Mouse (Mus musculus): ENCODE measurements around the gene Ninl.

Gene Ninl

DNA sequence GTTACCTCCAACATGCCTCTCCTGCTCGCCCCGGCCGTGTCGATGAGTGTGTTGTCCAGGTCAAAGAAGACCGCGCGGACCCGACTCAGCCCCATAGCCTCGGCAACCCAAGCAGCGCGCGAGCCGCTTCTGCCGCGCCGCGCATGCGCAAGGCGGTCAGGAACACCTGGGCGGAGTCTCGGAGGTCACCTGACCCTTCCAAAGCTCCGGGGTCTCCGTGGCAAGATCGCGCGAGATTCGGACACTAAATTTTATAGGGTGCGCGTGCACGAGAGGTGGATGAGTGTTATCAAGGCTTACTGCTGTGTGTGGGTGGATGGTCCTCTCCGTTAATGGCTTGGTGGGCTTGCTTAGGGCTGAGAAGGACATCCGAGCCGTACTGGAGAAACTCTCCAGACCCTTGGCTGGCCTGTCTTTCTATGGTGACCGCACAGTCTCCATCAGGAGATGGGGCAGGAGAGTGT, at the start of gene Ninl, which contains the start of gene Nanp:
Gene Ninl, minus strand, starts transcription at position 151 of the 464 bp plus-strand sequence.
Gene Nanp, minus strand, starts transcription at position 167 of the 464 bp plus-strand sequence.
- peak; percentile 91 to 92 for DNase-seq (ENCODE audit: low spot score in 2 of 2)

DNA sequence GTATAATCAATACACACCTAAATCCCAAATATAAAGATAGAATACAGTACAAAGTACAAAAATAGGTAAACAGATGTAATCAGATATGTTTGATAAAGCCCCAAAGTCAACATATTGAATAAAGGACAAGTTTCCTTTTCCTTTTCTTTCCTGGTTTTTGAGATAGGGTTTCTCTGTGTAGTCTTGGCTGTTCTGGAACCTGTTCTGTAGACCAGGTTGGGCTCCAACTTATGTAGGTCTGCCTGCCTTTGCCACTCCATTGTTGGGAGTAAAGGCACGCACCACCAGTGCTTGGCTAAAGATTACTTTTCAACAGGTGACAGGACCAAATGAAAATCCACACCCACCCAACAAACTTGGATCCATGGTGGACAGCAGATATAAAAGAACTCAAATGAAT, 17.5 kb upstream of the Ninl start:
- DNase-seq (ENCODE audit: low spot score in 2 of 2): no peak

DNA sequence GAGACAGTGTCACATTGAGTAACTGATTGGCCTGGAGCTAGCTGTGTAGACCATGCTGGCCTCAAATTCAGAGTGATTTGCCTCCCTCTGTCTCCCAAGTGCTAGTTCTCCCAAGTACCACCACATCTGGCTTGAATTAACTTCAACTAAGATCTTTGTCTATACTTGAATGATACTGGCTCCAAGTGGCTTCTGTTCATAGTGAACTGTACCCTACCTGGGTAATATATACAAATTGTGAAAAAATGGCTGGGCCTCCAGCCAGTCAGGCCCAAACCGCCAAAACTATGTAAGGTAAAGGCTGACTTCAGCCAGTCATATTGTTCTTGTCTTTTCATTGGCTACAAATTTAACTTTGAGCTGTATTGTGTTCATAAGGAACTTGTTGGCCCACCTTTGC, 1.2 kb upstream of the Ninl start:
- no peak for DNase-seq (ENCODE audit: low spot score in 2 of 2)

DNA sequence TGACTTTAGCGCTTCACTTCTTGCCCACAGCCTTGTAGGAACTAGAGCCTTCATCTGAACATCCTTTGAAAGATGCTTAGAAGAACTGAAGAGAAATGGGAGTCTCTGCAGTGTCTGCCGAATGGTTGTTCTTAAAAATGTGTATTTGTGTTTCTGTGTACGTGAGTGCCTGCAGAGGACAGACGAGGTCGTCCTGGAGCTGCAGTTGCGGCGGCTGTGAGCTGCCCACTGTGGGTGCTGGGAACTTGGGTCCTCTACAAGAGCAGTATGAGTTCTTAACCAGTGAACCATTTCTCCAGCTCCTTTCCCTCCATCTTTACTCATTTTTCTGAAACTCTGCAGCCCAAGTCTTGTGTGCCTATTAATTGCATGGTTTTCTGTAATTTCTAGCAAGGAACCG, 544 bp upstream of the Ninl start:
- no peak for DNase-seq (ENCODE audit: low spot score in 2 of 2)

DNA sequence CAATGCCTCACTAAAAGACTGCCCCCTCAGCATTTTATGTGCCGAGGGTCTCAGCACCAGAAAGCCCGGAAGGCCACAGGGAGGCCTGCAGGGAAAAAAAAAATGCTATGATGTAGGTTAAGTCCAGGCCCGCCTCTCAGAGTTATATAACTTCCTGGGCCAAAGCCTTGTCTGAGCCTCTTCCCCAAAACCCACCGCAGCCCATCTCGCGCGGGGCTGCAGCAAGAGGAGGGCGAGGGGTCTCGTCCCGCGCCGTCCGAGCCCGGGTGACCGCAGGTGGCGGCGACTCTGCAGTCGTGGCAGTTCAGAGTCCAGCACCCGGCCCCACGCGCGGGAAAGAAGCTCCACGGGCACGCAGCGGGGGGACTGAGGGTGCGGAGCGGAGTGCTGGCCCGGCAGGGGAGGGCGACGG, 365 bp downstream of the Ninl start:
- DNase-seq (ENCODE audit: low spot score in 2 of 2): no peak

DNA sequence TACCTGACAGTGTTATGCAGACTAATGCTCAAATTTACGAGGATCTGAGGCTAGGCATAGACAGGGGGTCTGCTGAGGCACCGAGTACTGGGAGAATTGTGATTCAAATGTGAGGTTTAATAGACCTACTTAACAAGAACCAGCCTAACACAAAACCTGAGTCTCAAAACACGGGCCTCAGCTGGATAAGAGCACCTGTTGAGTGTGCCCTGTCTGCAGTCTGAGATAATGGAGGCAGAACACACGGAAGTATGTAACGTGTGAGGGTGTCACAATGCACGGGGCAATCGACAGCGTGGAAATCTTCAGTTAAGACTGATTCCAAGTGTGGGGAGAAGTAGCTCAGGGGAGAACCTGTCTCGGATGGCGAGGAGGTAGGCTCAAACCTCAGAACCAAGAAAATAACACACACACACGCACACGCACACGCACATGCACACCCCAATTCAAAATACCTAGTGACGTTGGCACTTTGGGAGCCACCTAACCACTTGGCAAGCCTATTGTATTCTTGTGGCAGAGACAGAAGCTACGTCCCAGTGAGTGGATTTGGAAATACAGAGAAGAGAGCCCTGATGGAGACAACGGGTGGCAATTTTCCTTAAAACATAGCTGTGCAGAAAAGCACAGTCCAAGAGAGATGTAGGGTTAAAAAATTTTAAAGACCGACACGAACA, 1.2 kb downstream of the Ninl start:
- DNase-seq (ENCODE audit: low spot score in 2 of 2): peak in 1 of 2 experiments; percentile 9

DNA sequence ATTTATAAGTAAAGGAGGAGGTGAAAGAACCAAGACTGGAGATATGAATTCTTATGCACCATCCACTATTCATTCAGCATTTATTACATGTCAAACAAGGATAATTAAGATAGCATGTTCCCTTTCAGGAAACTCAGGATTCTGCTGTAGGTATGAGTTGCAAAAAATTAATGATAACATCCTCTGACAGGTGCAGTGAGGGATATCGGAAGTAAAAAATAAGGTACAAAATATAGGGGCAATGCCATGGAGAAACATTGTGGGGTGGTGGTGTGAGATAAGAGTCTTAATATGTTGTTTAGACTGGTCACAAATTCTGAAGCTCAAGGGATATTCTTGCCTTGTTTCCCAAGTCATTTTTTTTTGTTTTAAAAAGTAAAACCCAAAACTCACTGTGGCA, 1.9 kb downstream of the Ninl start:
- no peak for DNase-seq (ENCODE audit: low spot score in 2 of 2)

DNA sequence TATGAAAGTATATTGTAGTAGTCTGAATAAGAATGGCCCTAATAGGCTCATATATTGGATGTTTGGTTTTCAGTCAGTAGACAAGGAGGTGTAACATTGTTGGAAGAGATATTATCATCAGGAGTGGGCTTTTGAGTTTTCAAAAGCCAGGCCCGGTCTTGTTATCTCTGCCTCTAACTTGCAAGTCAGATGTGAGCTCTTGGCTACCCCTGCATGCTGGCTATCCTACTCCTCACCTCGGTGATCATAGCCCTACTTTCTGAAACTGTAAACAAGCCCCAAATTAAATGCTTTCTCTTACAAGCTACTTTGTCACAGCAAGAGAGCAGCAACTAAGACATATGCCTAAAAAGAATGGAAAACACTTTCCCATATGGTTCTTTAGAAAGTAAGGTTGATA, 2.5 kb downstream of the Ninl start:
- no peak for DNase-seq (ENCODE audit: low spot score in 2 of 2)

DNA sequence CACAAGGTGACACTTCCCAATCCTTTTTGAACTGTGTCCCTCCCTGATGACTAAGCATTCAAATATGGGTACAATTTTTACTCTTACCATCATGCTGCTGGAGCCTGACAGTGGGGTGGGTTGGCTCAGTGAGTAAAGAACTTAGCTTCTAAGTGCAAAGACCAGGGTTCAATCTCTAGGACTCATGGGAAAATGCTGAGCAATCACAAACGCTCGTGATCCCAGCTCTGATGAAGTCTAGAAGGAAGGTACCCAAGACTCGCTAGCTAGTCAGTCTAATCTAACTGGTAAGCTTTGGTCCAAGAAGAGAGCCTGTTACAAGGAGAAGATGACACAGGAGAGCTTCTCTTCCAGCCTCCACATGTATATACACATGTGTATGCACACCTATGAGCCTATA, 4.7 kb downstream of the Ninl start:
- DNase-seq (ENCODE audit: low spot score in 2 of 2): no peak

DNA sequence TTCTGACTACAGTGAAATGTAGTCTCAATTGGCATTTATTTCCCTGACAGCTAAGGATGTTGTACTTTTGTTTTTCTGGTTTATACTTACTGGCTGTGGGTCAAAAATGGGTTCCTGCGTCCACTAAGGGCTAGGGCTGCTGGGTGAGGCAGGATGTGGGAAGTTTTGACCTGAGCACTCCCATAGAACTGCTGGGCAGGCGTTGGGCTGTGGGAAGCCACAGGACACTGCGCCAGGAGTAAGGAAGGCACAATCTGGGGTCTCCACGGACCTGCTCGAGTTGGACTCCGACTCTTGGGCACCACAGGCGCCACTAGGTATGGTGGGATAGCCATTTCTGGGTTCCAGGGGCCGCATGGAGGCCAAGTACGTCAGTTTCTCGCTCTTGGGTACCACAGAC, 18.0 kb downstream of the Ninl start:
- DNase-seq (ENCODE audit: low spot score in 2 of 2): no peak

DNA sequence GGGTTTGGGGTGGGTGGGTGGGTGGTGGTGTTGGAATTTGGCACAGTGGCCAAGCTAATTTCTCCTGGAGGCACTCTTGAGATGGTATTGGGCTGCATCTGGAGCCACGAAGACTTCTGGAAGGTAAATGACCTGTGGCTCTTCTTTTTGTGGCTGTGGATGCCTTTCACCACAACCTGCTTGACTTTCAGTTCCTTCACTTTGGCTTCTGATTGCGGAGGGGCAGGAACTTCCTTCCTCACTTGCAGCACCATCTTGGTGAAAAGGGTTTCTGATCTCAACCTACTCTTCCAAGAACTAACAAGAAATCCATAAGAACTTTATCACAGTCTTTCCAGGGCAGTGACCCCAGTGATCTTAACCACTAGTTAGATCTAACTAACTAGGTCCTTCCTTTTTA, 23.9 kb downstream of the Ninl start:
- no peak for DNase-seq (ENCODE audit: low spot score in 2 of 2)

DNA sequence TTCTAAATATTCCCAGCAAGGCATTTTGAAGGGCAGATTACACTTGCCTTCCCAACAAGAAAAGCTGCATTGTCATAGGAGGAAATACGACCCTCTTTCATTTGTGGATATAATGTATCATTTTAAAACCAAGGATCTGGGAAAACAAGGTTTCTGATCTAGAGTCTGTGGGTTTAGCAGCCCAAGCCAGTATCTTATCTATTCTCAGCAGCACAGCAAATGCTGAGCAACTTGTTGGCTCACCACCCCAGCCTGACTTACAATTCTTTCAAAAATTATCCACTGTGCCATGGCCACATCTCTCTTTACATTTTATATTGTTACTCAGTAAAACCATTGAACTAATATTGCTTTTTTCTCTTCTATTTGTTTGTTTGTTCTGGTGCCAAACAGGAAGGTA, 27.9 kb downstream of the Ninl start:
- DNase-seq (ENCODE audit: low spot score in 2 of 2): no peak

DNA sequence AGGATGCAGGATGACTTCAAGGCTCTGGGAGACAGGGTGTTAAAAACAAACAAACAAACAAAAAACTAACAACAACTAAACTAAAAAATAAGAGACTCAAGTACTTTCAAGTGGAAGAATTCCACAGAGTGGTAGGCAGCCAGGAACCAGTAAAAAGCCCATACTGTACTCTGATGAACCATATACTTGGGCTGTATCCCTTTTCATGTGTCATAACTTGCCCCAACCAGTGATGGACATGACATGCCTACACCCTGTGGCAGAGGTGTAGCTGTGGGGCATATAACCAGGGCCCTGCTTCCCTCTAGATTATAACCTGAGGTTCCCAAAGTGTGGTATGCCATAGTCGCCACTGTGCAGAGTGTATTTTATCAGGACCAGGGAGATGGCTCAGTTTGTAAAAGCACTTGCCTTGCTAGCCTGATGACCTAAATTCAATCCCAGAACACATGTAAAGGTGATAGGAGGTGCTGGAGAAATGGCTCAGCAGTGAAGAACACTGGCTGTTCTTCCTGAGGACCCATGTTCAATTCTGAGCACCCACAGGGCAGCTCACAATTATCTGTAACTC, 29.6 kb downstream of the Ninl start:
- DNase-seq (ENCODE audit: low spot score in 2 of 2): no peak

DNA sequence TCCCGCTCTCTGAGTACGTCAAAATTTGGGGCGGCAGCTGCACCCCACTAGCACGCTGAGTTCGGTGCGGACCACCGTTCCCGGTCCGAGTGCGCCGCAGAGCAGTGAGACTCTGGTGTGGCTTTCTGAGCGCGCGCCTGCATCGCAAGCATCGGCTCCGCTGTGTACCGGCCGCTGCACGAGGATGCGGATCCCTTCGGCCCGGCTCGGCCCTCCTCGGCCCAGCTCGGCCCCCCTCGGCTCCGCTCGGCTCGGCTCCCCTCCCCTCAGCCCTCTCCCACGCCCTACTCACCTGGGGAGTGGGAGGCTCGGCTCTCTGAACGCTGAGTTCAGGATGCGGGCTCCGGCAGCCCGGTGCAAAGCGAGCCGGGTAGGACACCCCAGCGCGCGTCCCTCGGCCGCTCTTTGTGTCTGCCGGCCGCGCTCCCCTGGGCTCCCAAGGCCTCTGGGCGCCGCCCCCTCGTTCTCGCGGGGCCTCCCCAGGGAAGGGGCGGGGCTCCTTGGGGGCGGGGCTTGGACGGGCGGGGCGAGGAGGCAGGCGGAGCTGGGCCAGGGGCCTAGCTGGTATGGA, 30.2 kb downstream of the Ninl start:
- DNase-seq (ENCODE audit: low spot score in 2 of 2): peak; percentile 58 to 71

DNA sequence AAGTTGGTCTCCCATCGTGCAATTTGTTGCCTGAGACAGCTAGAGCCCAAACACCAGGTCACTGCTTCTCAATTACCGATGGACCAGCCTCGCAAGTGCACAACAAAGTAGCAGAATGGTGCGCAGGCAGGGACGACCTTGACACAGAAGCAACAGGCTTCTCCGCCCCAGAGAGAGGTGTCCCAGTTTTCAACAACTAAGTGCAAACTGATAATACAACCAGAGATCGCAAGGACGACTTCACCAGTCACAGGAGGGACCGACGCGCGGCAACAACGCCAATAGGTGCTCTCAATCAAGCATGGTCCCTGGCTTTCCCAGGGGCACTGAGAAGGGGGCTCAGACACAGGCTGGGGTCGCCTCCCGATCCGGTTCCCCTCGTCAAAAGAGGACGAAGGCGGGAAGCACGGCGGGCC, 30.7 kb downstream of the Ninl start:
- DNase-seq (ENCODE audit: low spot score in 2 of 2): no peak

DNA sequence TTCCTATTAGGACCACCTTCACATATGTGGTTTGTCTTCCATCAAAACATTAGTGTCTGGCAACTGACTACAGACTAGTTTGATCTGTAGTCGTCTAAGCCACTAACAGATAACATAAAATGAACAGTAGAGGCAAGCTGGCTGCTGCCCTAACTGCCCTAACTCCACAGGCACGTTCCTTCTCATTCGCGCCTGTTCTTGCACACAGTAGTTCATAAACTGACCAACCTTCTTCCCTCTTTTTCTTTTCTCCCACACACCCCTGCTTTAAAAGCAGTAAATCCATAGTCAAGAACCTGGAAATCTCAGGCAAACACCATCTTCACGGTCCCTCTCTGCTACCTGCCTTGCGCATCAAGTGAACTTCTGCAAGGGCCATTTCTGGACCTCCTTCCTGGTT, 31.2 kb downstream of the Ninl start:
- no peak for DNase-seq (ENCODE audit: low spot score in 2 of 2)

DNA sequence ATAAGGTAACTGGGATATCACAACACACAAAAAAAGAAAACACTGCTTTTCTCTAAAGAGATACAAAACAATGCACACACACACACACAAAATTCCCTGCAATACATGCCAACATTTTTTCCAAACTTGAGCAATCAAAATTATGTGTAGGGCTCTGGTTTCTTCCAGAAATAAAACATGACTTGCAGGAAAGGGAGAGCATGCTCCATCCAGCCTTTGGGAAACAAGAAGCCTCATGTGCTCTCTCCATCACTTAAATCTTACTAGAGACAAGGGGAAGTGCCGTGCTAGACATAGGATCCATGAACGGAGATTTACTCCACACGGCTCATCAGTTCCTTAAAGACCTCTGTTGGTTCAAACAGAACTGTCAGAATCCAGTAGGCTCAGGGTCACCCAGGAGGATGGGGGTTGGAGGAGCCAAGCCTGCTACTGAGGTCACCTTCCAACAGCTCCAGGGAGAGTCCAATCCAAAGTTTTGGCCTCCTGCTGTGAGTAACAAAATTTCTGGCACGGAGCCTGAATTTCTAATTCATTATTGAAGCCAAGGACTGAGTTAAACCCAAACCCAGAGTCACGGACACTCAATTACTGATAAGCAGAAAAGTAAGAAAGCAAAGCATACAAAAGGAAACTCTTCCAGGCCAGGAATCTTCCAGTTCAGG, 32.8 kb downstream of the Ninl start:
- no peak for DNase-seq (ENCODE audit: low spot score in 2 of 2)

DNA sequence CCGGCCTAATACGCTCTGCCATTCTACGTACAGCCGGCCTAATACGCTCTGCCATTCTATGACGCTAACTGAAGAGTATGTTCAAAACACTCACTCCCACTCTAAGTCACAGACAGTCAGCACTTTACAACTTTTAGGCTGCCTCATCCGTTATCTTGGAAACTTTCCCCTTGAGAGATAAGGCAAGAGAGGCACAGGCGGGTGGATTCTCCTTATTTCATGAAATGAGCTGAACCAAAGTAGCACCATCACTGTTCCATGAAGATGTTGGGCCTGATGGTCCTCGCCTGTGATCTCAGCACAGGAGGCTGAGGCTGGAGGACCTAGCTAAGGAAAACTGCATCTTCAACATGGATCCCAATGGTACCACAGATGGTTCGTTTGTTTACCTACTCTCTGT, 34.8 kb downstream of the Ninl start:
- no peak for DNase-seq (ENCODE audit: low spot score in 2 of 2)

DNA sequence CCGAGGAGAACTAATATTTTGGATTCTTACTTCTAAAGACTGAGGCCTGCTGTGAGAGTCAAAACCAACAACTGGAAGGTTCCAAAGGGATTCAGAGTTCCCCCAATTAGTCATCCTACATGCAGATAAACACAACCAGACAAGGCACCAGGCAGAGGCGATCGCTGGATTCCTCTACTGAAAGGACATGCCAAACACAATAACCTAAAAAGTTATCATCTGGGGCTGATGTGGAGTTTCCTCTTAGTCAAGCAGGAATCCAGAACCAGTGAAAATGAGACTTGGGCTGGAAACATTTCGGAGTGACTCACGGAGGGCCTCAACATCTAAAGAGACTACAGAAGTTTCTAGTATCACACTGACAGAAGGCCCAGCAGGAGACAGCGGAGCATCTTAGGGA, 35.4 kb downstream of the Ninl start:
- DNase-seq (ENCODE audit: low spot score in 2 of 2): no peak

DNA sequence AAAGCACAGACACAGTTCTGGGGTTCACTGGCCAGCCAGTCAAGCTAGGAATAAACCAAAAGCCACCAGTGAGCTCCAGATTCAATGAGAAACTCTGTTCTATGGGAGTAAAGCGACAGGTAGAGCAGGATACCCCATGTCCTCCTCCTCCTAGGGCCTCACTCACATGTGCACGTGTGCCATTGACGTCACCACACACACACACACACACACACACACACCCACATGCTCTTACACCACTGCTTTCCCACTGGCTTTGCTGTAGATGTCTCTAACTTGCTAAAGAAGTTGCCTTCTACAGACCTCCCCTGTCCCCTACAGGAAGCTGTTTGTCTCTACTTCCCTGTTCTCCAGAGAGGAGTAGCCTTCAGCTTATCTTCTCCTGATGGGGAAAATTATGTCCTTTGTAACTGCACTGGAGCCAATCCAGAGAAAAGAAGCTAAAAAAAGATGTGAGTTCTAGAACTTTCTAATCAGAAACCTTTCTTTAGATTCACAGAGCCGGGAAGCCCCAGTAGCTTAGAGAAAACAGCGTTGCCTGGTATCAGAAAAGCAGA, 37.5 kb downstream of the Ninl start:
- DNase-seq (ENCODE audit: low spot score in 2 of 2): no peak

DNA sequence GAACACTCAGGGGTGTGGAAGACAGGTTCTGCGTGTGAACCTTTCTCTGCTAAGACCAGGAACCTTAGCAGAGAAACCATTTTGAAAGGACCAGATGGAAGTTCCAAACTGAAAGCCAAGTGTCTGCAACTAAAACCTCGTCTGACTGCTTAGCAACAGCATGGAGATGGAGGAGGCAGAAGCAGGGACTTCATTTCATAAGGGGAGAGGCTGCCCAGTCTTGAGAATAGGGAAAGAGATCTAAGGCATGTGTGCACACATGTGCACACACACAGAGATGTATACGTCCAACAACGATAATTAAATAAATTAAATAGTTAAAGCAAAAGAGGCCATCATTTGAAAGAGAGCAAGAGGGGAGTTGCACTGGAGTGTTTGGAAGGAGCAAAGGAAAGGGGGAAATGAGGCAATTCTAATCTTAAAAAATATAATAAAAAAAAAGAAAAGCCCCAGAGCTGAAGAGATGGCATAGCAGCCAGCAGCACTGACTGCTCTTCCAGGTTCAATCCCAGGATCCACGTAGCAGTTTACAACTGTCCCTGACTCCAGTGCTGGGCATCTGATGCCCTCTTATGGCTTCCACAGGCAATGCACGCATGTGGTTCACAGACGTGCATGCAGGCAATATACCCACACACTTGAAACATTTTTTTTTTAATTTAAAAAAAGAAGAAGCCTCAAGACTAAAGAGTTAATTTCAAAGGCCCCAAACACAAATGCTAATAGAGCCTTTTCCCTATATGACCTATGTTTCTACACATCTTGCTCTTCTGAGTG, 38.6 kb downstream of the Ninl start:
- peak; percentile 70 to 72 for DNase-seq (ENCODE audit: low spot score in 2 of 2)

DNA sequence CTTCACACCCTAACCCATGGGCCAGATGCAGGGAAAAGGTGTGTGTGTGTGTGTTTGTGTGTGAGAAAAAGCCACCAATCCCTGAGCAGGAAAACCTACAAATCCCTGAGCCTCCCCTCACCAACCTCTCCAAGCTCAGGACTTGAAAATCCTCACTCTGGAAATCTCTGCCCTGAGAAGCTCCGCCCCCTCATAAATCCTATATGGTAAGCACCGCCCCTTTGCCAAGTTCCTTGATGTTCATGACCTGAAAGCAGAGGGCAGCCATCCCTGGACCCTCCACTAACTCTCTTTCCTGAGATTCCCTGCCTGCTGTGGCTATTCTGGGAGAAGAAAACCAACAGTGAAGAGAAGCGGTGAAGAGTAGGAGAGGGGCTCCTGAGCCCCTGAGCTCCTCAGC, 40.2 kb downstream of the Ninl start:
- DNase-seq (ENCODE audit: low spot score in 2 of 2): no peak
